Mouse (Mus musculus): Measurements from ENCODE around the gene Ythdc1. TPM values are rescaled to one million over a fixed set of nuclear protein-coding genes. Genes with fewer than 3 reads are reported as not detected.

Ythdc1 gene
- polyA plus RNA-seq (2011; ENCODE audit: insufficient read length, low read depth, missing spikeins), result 48.1 and 58.5 TPM in 2 replicates

DNA sequence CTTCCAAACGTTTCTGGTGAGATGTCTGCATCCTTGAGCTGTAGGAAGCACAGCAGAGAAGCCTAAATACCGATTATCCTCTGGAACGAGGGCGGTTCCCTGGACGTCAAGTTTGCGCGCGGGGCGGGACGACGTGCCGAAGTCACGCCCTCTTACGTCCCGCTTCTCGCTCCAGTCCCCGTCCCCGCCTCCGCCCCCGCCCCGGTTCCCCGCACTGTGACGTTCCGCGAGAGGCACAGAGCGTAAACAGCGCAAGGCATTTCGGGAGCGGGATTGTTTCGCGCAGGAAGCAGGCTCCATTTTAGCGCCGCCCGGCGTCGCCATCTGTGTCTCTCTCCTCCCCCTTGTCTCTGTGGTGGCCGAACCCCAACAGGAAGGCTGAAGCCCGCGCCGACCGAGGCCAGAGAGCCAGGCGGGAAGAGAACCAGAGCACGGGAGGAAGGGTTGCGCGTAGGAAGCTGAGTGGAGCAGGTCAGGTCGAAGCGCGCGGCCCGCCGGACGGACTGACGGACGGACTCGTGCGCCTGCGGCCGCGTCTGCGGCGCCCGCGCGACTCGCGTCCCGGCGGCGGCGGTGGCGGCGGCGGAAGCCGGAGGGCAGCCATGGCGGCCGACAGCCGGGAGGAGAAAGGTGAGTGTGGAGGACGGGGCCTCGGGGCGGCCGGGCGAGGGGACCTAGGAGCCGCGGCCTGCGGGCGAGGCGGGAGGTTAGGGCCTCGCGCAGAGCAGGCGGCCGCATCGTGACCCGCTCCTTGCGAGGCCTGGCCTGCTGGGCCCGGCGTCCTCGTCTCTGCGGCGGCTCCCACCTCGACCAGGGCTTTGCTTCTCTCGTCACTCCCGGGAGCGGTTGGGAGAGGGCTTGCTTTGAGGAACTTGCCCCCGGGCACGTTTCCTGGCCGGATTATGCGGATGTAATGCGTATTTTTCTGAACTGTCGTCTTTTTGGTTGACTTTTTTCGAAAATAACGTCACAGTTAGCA lies at the start of gene Ythdc1:
Gene Ythdc1, plus strand, starts transcription at position 260 of the 979 bp plus-strand sequence.
- Histone ChIP-seq H3K4me1 (ENCODE audit: control insufficient read depth, insufficient read depth, low read length) (no peaks in the 10 kb centered on the region), H3K4me3 (ENCODE audit: insufficient read depth, low read length) (peak within 1 kb of the TSS; percentile 69), H3K27ac (ENCODE audit: insufficient read depth, low read length) (peak within 1 kb of the TSS; percentile 92)
- TF ChIP-seq CTCF (IDR thresholded peaks at IDR 0.05; ENCODE audit: borderline replicate concordance, insufficient read depth, low read length) (no peak), POLR2A (IDR thresholded peaks at IDR 0.05; ENCODE audit: low read depth, low read length) (peak; percentile 93)

DNA sequence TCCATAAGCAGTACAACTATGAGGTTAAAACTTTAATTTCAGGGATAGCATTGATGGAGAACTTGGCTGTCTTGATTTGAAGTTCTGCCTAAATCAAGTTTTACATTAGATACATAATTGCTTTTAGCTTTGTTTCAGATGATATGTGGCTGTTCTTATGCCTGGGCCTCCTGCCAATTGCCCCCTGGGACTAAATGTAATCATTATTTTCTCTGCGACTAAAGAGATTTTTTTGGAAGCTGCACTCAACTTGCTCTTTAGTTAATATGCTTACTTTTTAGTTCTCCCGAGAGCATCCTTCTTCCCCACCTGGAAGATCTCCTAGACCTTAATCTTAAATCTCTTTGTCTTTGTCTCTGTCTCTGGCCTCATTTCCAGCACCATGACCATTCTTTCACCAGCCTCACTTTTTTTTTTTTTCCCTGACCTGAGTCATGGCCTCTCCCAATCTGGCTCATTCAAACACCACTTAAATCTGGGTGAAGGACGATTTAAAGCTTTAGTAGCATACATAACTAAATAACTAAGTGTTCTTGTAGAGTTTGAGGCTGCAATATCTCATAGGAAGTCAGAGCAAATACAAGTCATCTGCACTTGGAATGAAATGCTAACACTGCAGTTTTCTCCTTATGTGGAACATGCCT lies 34.9 kb upstream of the Ythdc1 start:
- Histone ChIP-seq H3K4me1 (ENCODE audit: control insufficient read depth, insufficient read depth, low read length) (no peaks in the 10 kb centered on the region), H3K4me3 (ENCODE audit: insufficient read depth, low read length) (no peak overlapping the region), H3K27ac (ENCODE audit: insufficient read depth, low read length) (no peak overlapping the region)
- TF ChIP-seq CTCF (IDR thresholded peaks at IDR 0.05; ENCODE audit: borderline replicate concordance, insufficient read depth, low read length) (no peak), POLR2A (IDR thresholded peaks at IDR 0.05; ENCODE audit: low read depth, low read length) (no peak)

DNA sequence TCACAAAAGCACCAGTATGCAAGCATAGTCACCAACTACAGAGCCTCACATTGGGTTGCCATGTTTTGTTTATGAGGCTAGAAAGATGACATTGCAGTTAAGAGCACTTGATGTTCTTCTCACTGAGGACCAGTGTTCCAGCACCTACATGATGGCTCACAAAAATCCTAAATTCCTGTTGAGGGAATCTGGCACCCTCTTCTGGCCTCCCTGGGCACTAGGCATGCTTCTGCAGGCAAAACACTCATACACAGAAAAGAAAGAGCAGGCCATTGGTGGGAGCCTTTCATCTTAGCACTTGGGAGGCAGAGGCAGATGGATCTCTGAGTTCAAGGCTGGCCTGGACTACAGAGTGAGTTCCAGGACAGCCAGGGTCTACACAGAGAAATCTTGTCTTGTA lies 33.0 kb upstream of the Ythdc1 start:
- TF ChIP-seq CTCF (IDR thresholded peaks at IDR 0.05; ENCODE audit: borderline replicate concordance, insufficient read depth, low read length) (no peak), POLR2A (IDR thresholded peaks at IDR 0.05; ENCODE audit: low read depth, low read length) (no peak)
- H3K4me3 ChIP-seq (ENCODE audit: insufficient read depth, low read length), result no peak overlapping the region
- no peaks in the 10 kb centered on the region for H3K4me1 ChIP-seq (ENCODE audit: control insufficient read depth, insufficient read depth, low read length)
- H3K27ac ChIP-seq (ENCODE audit: insufficient read depth, low read length), result no peak overlapping the region

DNA sequence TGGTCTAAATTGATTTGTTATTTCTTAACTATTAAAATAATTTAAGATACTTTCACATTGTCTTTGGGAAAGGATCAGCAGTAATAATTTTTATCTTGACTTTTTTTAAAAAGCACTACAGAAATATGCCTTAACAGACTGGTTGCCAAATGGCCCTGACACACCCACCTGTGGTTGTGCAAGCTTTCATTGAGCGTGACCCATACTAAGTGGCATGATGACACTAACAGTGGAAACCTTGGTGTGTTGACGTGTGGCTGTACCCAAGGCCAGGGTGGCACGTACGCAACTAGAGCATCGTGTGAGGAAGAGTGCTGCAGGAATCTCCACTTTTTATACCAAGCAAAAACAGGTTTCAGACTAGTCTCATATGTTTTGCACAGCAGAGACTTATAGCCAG lies 27.1 kb upstream of the Ythdc1 start:
- Histone ChIP-seq H3K27ac (ENCODE audit: insufficient read depth, low read length) (no peak overlapping the region), H3K4me3 (ENCODE audit: insufficient read depth, low read length) (no peak overlapping the region), H3K4me1 (ENCODE audit: control insufficient read depth, insufficient read depth, low read length) (no peaks in the 10 kb centered on the region)
- TF ChIP-seq CTCF (IDR thresholded peaks at IDR 0.05; ENCODE audit: borderline replicate concordance, insufficient read depth, low read length), result no peak
- no peak for TF ChIP-seq POLR2A (IDR thresholded peaks at IDR 0.05; ENCODE audit: low read depth, low read length)

DNA sequence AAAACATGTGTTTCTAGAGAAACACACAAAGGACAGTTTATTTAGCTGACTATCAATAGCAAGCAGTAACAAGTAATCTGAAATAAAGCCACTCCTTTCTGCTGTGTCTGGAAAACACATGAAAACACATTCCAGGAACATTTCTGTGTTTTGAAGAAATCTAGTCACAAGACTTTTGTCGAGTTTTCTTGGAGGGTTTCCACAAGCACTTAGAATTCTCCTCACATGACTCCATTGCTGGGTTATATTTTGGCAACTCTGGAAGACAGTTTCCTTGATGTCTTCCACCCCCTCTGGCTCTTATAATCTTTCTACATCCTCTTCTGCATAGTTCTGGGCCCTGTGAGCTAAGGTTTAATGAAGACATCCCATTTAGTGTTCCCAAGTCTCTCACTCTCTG lies 25.6 kb upstream of the Ythdc1 start:
- peak overlapping the region; percentile 34 for H3K27ac ChIP-seq (ENCODE audit: insufficient read depth, low read length)
- TF ChIP-seq POLR2A (IDR thresholded peaks at IDR 0.05; ENCODE audit: low read depth, low read length) (no peak), CTCF (IDR thresholded peaks at IDR 0.05; ENCODE audit: borderline replicate concordance, insufficient read depth, low read length) (no peak)
- no peak overlapping the region for H3K4me3 ChIP-seq (ENCODE audit: insufficient read depth, low read length)
- no peaks in the 10 kb centered on the region for H3K4me1 ChIP-seq (ENCODE audit: control insufficient read depth, insufficient read depth, low read length)

DNA sequence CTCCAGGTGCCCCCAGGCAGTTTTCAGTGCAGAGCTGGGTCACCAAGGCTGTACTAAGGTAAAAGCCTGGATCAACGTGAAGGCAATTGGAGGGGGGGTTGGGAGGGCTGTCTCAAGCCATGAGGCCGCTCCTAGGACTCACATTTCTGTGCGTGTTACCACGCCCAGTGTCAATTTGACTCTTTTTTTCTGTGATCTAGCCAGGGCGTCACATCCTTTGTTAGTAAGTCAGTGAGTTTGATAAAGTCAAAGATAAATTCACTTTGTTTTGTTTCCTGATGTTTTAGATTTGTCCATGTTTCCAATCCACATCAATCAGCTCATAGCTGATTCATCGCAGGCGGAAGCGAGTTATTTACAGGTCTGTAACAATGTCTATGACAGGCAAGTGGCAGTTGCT lies 21.0 kb upstream of the Ythdc1 start:
- Histone ChIP-seq H3K27ac (ENCODE audit: insufficient read depth, low read length) (no peak overlapping the region), H3K4me1 (ENCODE audit: control insufficient read depth, insufficient read depth, low read length) (no peaks in the 10 kb centered on the region), H3K4me3 (ENCODE audit: insufficient read depth, low read length) (no peak overlapping the region)
- TF ChIP-seq POLR2A (IDR thresholded peaks at IDR 0.05; ENCODE audit: low read depth, low read length), result no peak
- no peak for TF ChIP-seq CTCF (IDR thresholded peaks at IDR 0.05; ENCODE audit: borderline replicate concordance, insufficient read depth, low read length)

DNA sequence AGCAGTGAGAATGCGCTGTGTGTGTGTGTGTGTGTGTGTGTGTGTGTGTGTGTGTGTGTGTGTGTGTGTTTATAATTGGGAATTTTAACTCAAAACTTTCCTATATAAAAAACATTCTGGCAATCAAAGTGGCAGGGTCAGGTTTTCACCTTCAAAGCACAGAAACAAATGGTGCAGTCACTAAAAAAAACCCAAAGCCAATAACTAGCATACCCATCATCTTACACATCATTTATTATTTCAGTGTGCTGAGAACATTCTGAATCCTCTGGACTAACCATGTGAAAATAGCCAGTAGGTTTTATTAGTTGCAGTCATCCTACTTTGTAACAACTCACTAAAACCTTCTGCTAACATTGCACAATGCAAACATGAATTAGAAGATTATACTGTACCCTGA lies 19.8 kb upstream of the Ythdc1 start:
- Histone ChIP-seq H3K4me3 (ENCODE audit: insufficient read depth, low read length) (no peak overlapping the region), H3K4me1 (ENCODE audit: control insufficient read depth, insufficient read depth, low read length) (no peaks in the 10 kb centered on the region), H3K27ac (ENCODE audit: insufficient read depth, low read length) (no peak overlapping the region)
- TF ChIP-seq POLR2A (IDR thresholded peaks at IDR 0.05; ENCODE audit: low read depth, low read length), result no peak
- no peak for TF ChIP-seq CTCF (IDR thresholded peaks at IDR 0.05; ENCODE audit: borderline replicate concordance, insufficient read depth, low read length)

- TF ChIP-seq CTCF (IDR thresholded peaks at IDR 0.05; ENCODE audit: borderline replicate concordance, insufficient read depth, low read length), result no peak
Observed at GRCm38 (mm10) chr5:86786798-86787197, 17.2 kb upstream of the Ythdc1 start.

GRCm38 (mm10) chr5:86789954-86790353 lies 14.1 kb upstream of the Ythdc1 start:
- Histone ChIP-seq H3K4me1 (ENCODE audit: control insufficient read depth, insufficient read depth, low read length) (no peaks in the 10 kb centered on the region), H3K4me3 (ENCODE audit: insufficient read depth, low read length) (no peak overlapping the region), H3K27ac (ENCODE audit: insufficient read depth, low read length) (no peak overlapping the region)
- TF ChIP-seq CTCF (IDR thresholded peaks at IDR 0.05; ENCODE audit: borderline replicate concordance, insufficient read depth, low read length), result no peak
- no peak for TF ChIP-seq POLR2A (IDR thresholded peaks at IDR 0.05; ENCODE audit: low read depth, low read length)

More at GRCm38 (mm10) chr5:86786798-86787197, 17.2 kb upstream of the Ythdc1 start:
- Histone ChIP-seq H3K4me1 (ENCODE audit: control insufficient read depth, insufficient read depth, low read length) (no peaks in the 10 kb centered on the region), H3K4me3 (ENCODE audit: insufficient read depth, low read length) (no peak overlapping the region), H3K27ac (ENCODE audit: insufficient read depth, low read length) (no peak overlapping the region)

DNA sequence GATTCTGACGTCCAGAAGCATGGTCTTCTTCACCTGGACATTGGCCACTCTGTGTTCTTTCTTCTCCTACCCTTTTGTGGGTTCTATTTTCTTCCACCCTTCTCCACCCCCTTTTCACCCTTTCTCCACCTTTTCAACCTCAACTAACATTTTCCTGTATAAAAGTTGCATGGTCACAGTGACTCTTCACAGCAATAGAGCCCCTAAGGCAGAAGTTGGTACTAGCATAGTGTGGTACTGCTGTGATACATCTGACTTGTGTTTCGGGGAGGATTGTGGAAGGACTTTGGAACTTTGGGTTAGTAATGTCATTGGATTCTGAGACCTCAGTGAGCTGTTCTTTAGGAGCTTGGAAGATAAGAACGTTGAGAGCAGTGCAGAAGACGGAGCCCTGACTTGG lies 11.8 kb upstream of the Ythdc1 start:
- no peak overlapping the region for H3K27ac ChIP-seq (ENCODE audit: insufficient read depth, low read length)
- H3K4me3 ChIP-seq (ENCODE audit: insufficient read depth, low read length), result no peak overlapping the region
- no peaks in the 10 kb centered on the region for H3K4me1 ChIP-seq (ENCODE audit: control insufficient read depth, insufficient read depth, low read length)
- TF ChIP-seq CTCF (IDR thresholded peaks at IDR 0.05; ENCODE audit: borderline replicate concordance, insufficient read depth, low read length), result no peak
- TF ChIP-seq POLR2A (IDR thresholded peaks at IDR 0.05; ENCODE audit: low read depth, low read length), result no peak
